In the genomic region with DNA sequence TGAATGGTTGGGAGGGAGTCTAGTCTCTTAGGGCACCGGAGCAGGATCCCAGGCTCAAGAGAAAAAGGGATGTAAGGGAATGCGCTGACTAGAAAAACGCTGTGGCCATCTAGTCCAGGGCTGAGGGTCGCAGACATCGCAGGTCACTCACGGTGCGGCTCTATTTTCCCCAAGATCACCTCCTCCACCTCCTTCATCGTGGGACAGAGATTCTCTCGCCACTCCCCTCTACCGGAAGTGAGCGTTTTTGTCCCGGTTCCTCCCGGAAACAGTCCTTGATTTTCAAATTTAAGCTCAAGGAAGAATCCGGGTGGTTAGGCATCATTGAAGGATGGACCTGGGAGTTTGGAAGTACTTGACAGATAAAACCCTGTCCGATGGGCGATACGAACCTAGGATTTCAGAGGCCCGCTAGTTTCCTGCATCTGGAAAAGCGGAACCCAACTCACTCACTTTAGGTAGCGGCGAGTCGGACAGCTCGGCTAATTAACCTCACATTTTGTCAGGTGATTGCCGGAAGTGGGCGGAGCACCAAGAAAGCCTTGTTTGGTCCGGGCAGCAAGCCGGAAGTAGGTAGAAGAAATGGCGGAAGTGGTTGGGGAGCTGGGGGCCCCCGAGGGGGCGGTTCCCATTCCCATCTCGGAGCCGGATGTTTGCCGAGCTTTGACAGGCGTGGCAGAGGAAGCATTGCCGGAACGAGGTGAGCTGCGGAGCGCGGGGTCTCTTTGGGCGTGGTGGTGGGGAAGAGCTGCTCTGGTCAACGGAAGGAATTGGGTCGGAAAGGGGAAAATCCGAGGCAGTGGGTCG, we compare ENCODE assay signal across 8 mouse cellular contexts. TPM values are rescaled to one million over a fixed set of nuclear protein-coding genes. Genes with fewer than 3 reads are reported as not detected.
DNase-seq lines count a peak whose midpoint lies in the region; ATAC-seq lines count a peak whose summit lies in the region.

A gene (minus strand): TSS at position 239 of the 807 bp plus-strand sequence.
A gene (plus strand): TSS at position 308 of the 807 bp plus-strand sequence.

- no peaks in the 10 kb centered on the region for H3K9me3 ChIP-seq in hindbrain, embryonic 16.5 days (ENCODE audit: control insufficient read depth, low read length)

- H3K27ac ChIP-seq in hindbrain, embryonic 16.5 days (ENCODE audit: low read depth, low read length), result peak within 1 kb of the TSS; percentile 80
- peak within 1 kb of the TSS; percentile 92 for H3K27ac ChIP-seq in macrophage

- H3K79me2 ChIP-seq in macrophage (ENCODE audit: inconsistent target), result peaks cover 73% of the 10 kb centered on the region

- peak within 1 kb of the TSS; percentile 94 for H3K4me2 ChIP-seq in hindbrain, embryonic 16.5 days (ENCODE audit: low read length)

- peak; percentile 93 for DNase-seq in WW6 (ENCODE audit: low read depth, low spot score)
- peak; percentile 92 to 95 for DNase-seq in cerebellum, postnatal 4 days (ENCODE audit: low spot score in 2 of 2)
- DNase-seq in gastrocnemius, adult 18-20 months (ENCODE audit: low spot score), result peak; percentile 97
- DNase-seq in left cerebral cortex, adult 18-20 months (ENCODE audit: low spot score in 2 of 2), result peak; percentile 95 to 97
- DNase-seq in right cerebral cortex, adult 18-20 months, result peak; percentile 96
- DNase-seq in urinary bladder, postnatal 10 days (ENCODE audit: low spot score), result peak; percentile 87

- no peaks in the 10 kb centered on the region for H3K27me3 ChIP-seq in hindbrain, embryonic 16.5 days (replicated peaks; ENCODE audit: control insufficient read depth, insufficient read depth, low read length)

- WGBS in hindbrain, embryonic 16.5 days, result under 1% methylated on average over 44 of the region's 44 CpGs
- WGBS in macrophage (ENCODE audit: missing documents), result under 1% methylated on average over 44 of the region's 44 CpGs

- H3K9ac ChIP-seq in hindbrain, embryonic 16.5 days (ENCODE audit: low read depth, low read length), result peak within 1 kb of the TSS; percentile 77

- peaks cover 27% of the 10 kb centered on the region for H3K36me3 ChIP-seq in hindbrain, embryonic 16.5 days (ENCODE audit: control insufficient read depth, insufficient read depth, low read length)
- H3K36me3 ChIP-seq in macrophage (ENCODE audit: inconsistent target), result peaks cover 49% of the 10 kb centered on the region

- peak; percentile 94 for ATAC-seq in hindbrain, embryonic 16.5 days

- peaks cover 18% of the 10 kb centered on the region for H3K4me1 ChIP-seq in hindbrain, embryonic 16.5 days (ENCODE audit: control insufficient read depth, insufficient read depth, low read depth, low read length)

- H3K4me3 ChIP-seq in hindbrain, embryonic 16.5 days (ENCODE audit: low read length), result peak within 1 kb of the TSS; percentile 61
- peak within 1 kb of the TSS; percentile 100 for H3K4me3 ChIP-seq in macrophage (ENCODE audit: inconsistent target)

RNA-seq across cellular contexts. Expression of the first gene that starts in this region (rescaled TPM):
- 1 to 10 TPM; 2.4 to 3.0 TPM for total RNA-seq in gastrocnemius, adult 18-20 months (2021)
- polyA plus RNA-seq in hindbrain, embryonic 16.5 days (2015; fragmentation: Nextera tagmentation; extraction: Ambion mirVana), result 9.9 and 11.4 TPM in 2 replicates
- total RNA-seq in left cerebral cortex, adult 18-20 months (2021), result 10 to 100 TPM; 10.2 to 11.4 TPM
- total RNA-seq in macrophage (2018; cell fraction: chromatin; rRNA removed), result 10 to 100 TPM; 10.4 to 73.8 (median 46.7) TPM
- 10 to 100 TPM in 2 of 26 experiments, 1 to 10 TPM in 24; 3.6 to 12.3 (median 7.3) TPM for total RNA-seq in macrophage (2018; cell fraction: cytosol; rRNA removed)
- total RNA-seq in macrophage (2018; cell fraction: nucleus; rRNA removed), result 10 to 100 TPM; 13.2 to 53.6 (median 30.1) TPM
- 7.1 to 9.6 TPM (median 7.2 TPM) in 3 replicates for polyA plus RNA-seq in macrophage (2018)

RNA-seq across cellular contexts. Expression of the second gene that starts in this region (rescaled TPM):
- total RNA-seq in gastrocnemius, adult 18-20 months (2021), result 1 to 10 TPM; 4.6 to 6.9 TPM
- 89.5 and 98.5 TPM in 2 replicates for polyA plus RNA-seq in hindbrain, embryonic 16.5 days (2015; fragmentation: Nextera tagmentation; extraction: Ambion mirVana)
- 10 to 100 TPM; 67.0 to 67.9 TPM for total RNA-seq in left cerebral cortex, adult 18-20 months (2021)
- 10 to 100 TPM; 30.3 to 78.8 (median 56.1) TPM for total RNA-seq in macrophage (2018; cell fraction: chromatin; rRNA removed)
- total RNA-seq in macrophage (2018; cell fraction: cytosol; rRNA removed), result 10 to 100 TPM; 52.7 to 86.6 (median 65.2) TPM
- 10 to 100 TPM; 32.6 to 80.6 (median 48.6) TPM for total RNA-seq in macrophage (2018; cell fraction: nucleus; rRNA removed)
- 71.8 to 86.9 TPM (median 78.6 TPM) in 3 replicates for polyA plus RNA-seq in macrophage (2018)

Comparison
In these comparisons a context has a peak if more than half of its experiments do, and no peak if none do; other contexts are left out.
1. Peak in every context shown above with its lines: DNase-seq, ATAC-seq, H3K4me3 ChIP-seq and H3K27ac ChIP-seq.
2. RNA of the second gene that starts in this region (total RNA-seq): 67.0 to 67.9 TPM in left cerebral cortex, adult 18-20 months; 4.6 to 6.9 TPM in gastrocnemius, adult 18-20 months; every median in the first group is over 4 times any median in the second.